Mouse (Mus musculus) megakaryocyte, embryonic 14.5 days (primary cell): Measurements from ENCODE around the gene Mrs2.

Source experiments
- FLI1 ChIP-seq: IDR thresholded peaks from 2 replicates; pipeline ENCODE4 v1.6.1; 2012; ENCODE audit warnings: low read length, inconsistent platforms, mixed read lengths
- GATA1 ChIP-seq: IDR thresholded peaks from 3 replicates; pipeline ENCODE4 v1.6.1; 2012; ENCODE audit warnings: mixed read lengths, low read length, inconsistent platforms, borderline replicate concordance

- no peak for TF ChIP-seq GATA1
- no peak for TF ChIP-seq FLI1
These were observed 1.9 kb downstream of the Mrs2 start for GRCm38 (mm10) chr13:25018316-25018715.
